Mouse (Mus musculus) megakaryocyte, embryonic 14.5 days (primary cell): Measurements from ENCODE around the gene Katnbl1. TPM values are rescaled to one million over a fixed set of nuclear protein-coding genes. Genes with fewer than 3 reads are reported as not detected.
"Not testable (repeated sequence)": the region's sequence is repeated elsewhere in the genome, so short reads cannot be mapped to it uniquely, and the experiment has no call there.

ENCODE experiments used
- H3K27me3 ChIP-seq: replicated peaks from 2 replicates; pipeline ENCODE3; 2012; ENCODE audit warnings: inconsistent platforms
- H3K36me3 ChIP-seq: replicated peaks from 2 replicates; pipeline ENCODE3; 2012; ENCODE audit warnings: low read length, inconsistent platforms, mixed read lengths
- H3K4me1 ChIP-seq: 2 replicates; pipeline ENCODE4 v1.6.1; 2012; ENCODE audit warnings: inconsistent platforms
- H3K4me3 ChIP-seq: replicated peaks from 2 replicates; pipeline ENCODE3; 2012; ENCODE audit warnings: moderate library complexity, mild to moderate bottlenecking, inconsistent platforms
- H3K9me3 ChIP-seq: 2 replicates; pipeline ENCODE4 v1.6.1; 2012; ENCODE audit warnings: inconsistent platforms
- FLI1 ChIP-seq: IDR thresholded peaks from 2 replicates; pipeline ENCODE4 v1.6.1; 2012; ENCODE audit warnings: low read length, inconsistent platforms, mixed read lengths
- GATA1 ChIP-seq: IDR thresholded peaks from 3 replicates; pipeline ENCODE4 v1.6.1; 2012; ENCODE audit warnings: mixed read lengths, low read length, inconsistent platforms, borderline replicate concordance
- polyA plus RNA-seq: library from polyadenylated mRNA; stranded (reverse); fragments of >175 nt; gene quantifications from 2 replicates; pipeline ENCODE4 v1.2.3, GENCODE M21; 2012; ENCODE audit warnings: low replicate concordance; ENCODE audit not compliant: insufficient read depth

The Katnbl1 gene
- polyA plus RNA-seq, 1 experiment: 1.9 TPM

- Histone ChIP-seq H3K36me3 (peaks cover 13% of the 10 kb centered on the region), H3K4me1 (peaks cover 92% of the 10 kb centered on the region), H3K9me3 (no peaks in the 10 kb centered on the region), H3K4me3 (no peak overlapping the region), H3K27me3 (no peaks in the 10 kb centered on the region)
- TF ChIP-seq FLI1 (no peak), GATA1 (no peak)
Measured at GRCm38 (mm10) chr2:112390843-112391242, 11.8 kb downstream of the Katnbl1 start.

DNA sequence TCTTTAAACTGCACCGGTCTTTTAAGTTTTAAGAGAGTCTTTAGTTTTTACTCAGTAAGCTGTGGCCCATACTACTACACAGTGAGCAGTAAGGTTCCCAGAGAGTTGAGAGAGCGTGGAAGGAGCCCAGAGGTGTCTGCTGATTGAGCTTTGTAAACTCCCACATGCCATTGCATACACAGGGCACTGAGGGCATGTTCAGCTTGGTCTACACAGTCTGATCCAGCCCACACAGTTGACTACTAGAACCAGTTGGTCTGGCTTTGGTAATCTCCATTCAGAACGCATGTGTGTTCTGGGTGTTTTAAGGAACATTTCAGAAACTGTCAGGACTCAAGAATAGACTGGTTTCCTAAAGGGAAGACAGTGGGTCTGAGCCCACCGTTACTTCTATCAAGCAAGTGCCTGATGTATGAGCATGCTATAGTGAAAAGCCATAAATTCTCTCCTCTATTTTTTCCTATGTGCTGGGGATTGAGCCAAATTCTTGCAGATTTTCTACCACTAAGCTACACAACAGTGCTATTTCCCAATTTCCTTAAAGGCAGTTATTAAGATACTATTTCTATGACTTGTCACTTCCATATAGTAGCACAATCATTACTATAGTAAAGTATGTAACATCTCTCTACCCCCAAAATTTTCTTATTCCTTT lies 12.5 kb downstream of the Katnbl1 start:
- Histone ChIP-seq H3K4me1 (peaks cover 92% of the 10 kb centered on the region), H3K36me3 (peaks cover 13% of the 10 kb centered on the region), H3K27me3 (no peaks in the 10 kb centered on the region), H3K4me3 (peak overlapping the region; percentile 79), H3K9me3 (no peaks in the 10 kb centered on the region)
- TF ChIP-seq GATA1: no peak
- no peak for TF ChIP-seq FLI1

DNA sequence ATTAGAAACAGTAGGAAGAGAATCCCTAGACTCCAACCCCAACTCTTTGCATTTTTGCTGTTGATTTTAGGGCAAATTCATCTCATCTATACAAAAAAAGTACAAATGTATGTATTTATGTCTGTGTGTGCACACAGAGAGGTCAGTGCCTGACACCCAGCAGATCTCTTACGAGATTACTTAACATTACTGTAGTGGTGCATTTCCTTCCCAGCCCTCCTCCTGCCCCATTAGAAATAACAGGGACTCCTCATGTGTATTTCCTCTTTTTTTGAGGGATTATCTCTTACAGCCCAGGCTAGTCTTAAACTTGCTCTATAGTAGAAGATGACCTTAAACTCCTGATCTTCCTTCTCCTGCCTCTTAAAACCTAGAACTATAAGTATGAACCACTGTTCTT lies 13.7 kb downstream of the Katnbl1 start:
- Histone ChIP-seq H3K9me3 (no peaks in the 10 kb centered on the region), H3K27me3 (no peaks in the 10 kb centered on the region), H3K4me1 (peaks cover 89% of the 10 kb centered on the region), H3K4me3 (no peak overlapping the region), H3K36me3 (peaks cover 16% of the 10 kb centered on the region)
- TF ChIP-seq FLI1: no peak
- no peak for TF ChIP-seq GATA1

- Histone ChIP-seq H3K9me3 (no peaks in the 10 kb centered on the region), H3K36me3 (peaks cover 14% of the 10 kb centered on the region)
Measured at GRCm38 (mm10) chr2:112393958-112394357, 14.9 kb downstream of the Katnbl1 start.

GRCm38 (mm10) chr2:112396649-112397048 lies 17.6 kb downstream of the Katnbl1 start:
- peaks cover 79% of the 10 kb centered on the region for H3K4me1 ChIP-seq
- TF ChIP-seq GATA1: peak; percentile 76; the same call in 1 of the 3 replicates
- no peak for TF ChIP-seq FLI1
- H3K27me3 ChIP-seq: no peaks in the 10 kb centered on the region
- peaks cover 12% of the 10 kb centered on the region for H3K36me3 ChIP-seq
- H3K9me3 ChIP-seq: no peaks in the 10 kb centered on the region
- H3K4me3 ChIP-seq: peak overlapping the region; percentile 53

More at GRCm38 (mm10) chr2:112393958-112394357, 14.9 kb downstream of the Katnbl1 start:
- Histone ChIP-seq H3K4me1 (peaks cover 88% of the 10 kb centered on the region), H3K27me3 (no peaks in the 10 kb centered on the region), H3K4me3 (no peak overlapping the region)
- no peak for TF ChIP-seq FLI1
- TF ChIP-seq GATA1: no peak

DNA sequence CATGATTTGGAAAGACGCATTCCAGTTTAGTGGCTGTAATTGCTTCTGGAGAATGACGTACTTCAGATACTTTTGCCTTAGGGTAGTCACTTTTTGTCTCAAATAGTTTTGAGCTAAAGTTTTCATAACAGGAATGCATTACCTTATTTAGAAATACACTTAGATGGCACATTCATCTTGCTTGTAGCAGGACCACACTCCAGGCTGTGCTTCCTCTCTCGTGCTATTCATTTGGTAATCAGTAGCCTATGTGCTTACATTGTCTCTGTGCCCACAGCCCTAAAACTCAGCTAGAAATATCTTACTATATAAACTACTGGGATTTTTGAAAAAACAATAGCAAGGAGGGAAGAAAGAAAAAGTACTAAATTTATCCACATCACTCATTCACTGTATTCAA lies 28.0 kb downstream of the Katnbl1 start:
- Histone ChIP-seq H3K4me1 (peaks cover 18% of the 10 kb centered on the region), H3K27me3 (no peaks in the 10 kb centered on the region), H3K9me3 (no peaks in the 10 kb centered on the region), H3K36me3 (peaks cover 77% of the 10 kb centered on the region), H3K4me3 (no peak overlapping the region)
- no peak for TF ChIP-seq FLI1
- TF ChIP-seq GATA1: no peak

- Histone ChIP-seq H3K4me3 (no peak overlapping the region), H3K27me3 (no peaks in the 10 kb centered on the region), H3K9me3 (no peaks in the 10 kb centered on the region), H3K36me3 (peaks cover 5% of the 10 kb centered on the region), H3K4me1 (peaks cover 19% of the 10 kb centered on the region)
- TF ChIP-seq GATA1: no peak
Measured at GRCm38 (mm10) chr2:112425308-112425707, 46.3 kb downstream of the Katnbl1 start.

- H3K4me3 ChIP-seq, H3K9me3 ChIP-seq, H3K27me3 ChIP-seq, H3K36me3 ChIP-seq: not testable (repeated sequence)
- peaks cover 22% of the 10 kb centered on the region for H3K4me1 ChIP-seq
Measured at GRCm38 (mm10) chr2:112428534-112428933, 49.5 kb downstream of the Katnbl1 start.

- no peaks in the 10 kb centered on the region for H3K9me3 ChIP-seq
- H3K36me3 ChIP-seq: peaks cover 2% of the 10 kb centered on the region
- H3K4me1 ChIP-seq: peaks cover 23% of the 10 kb centered on the region
- H3K4me3 ChIP-seq: no peak overlapping the region
- TF ChIP-seq GATA1: no peak
- TF ChIP-seq FLI1: no peak
- H3K27me3 ChIP-seq: no peaks in the 10 kb centered on the region
Measured at GRCm38 (mm10) chr2:112429665-112430064, 50.7 kb downstream of the Katnbl1 start.

GRCm38 (mm10) chr2:112430403-112430802 lies 51.4 kb downstream of the Katnbl1 start:
- no peaks in the 10 kb centered on the region for H3K9me3 ChIP-seq
- H3K4me1 ChIP-seq: peaks cover 20% of the 10 kb centered on the region
- H3K4me3 ChIP-seq: no peak overlapping the region
- TF ChIP-seq GATA1 (no peak), FLI1 (no peak)
- no peaks in the 10 kb centered on the region for H3K27me3 ChIP-seq
- H3K36me3 ChIP-seq: peaks cover 2% of the 10 kb centered on the region

DNA sequence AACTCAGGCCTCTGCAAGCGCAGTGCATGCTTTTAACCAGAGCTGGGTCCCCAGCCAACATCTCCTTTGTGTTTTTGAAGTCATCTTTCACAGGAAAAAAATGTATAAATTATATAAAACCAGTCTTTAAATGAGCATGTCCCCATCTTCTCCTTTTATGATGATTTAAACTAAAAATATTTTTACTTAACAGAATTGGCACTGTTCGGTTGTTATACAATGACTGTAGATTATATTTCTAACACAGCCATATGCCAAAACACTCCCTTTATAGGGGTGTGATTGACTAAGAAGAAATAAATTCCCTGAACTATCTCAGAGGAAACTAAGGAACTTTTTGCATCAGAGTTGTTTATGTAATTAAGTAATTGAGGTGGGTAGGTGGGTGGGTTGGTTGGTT lies 53.5 kb downstream of the Katnbl1 start:
- Histone ChIP-seq H3K4me1 (peaks cover 20% of the 10 kb centered on the region), H3K36me3 (no peaks in the 10 kb centered on the region), H3K4me3 (no peak overlapping the region), H3K9me3 (no peaks in the 10 kb centered on the region), H3K27me3 (peaks cover 2% of the 10 kb centered on the region)
- no peak for TF ChIP-seq FLI1
- TF ChIP-seq GATA1: no peak
